Mouse (Mus musculus): ENCODE measurements at regions not wholly inside any gene's neighbourhood (a gene's known extent, or its start where the extent isn't known, plus 50 kb on each side); places are given as distances from the start of the nearest gene placed in this dataset.

GRCm38 (mm10) chr10:91284259-91284658, 103.1 kb upstream of the Tmpo start:
- H3K9ac ChIP-seq = no peak overlapping the region
- WGBS (ENCODE audit: insufficient replicate concordance) = 76% methylated on average over 9 of the region's 9 CpGs
- no peak for ATAC-seq
- no peak overlapping the region for H3K4me2 ChIP-seq
- H3K27ac ChIP-seq = no peak overlapping the region
- no peaks in the 10 kb centered on the region for H3K27me3 ChIP-seq (replicated peaks)
- no peaks in the 10 kb centered on the region for H3K36me3 ChIP-seq
- no peak overlapping the region for H3K4me3 ChIP-seq
- no peaks in the 10 kb centered on the region for H3K4me1 ChIP-seq
- no peaks in the 10 kb centered on the region for H3K9me3 ChIP-seq (replicated peaks)

GRCm38 (mm10) chr10:91270955-91271741, 90.0 kb upstream of the Tmpo start:
- peak overlapping the region; percentile 67 for H3K4me2 ChIP-seq
- no peaks in the 10 kb centered on the region for H3K36me3 ChIP-seq
- WGBS (ENCODE audit: insufficient replicate concordance) = 8% methylated on average over 14 of the region's 14 CpGs
- no peak overlapping the region for H3K27ac ChIP-seq
- H3K4me1 ChIP-seq = peaks cover 18% of the 10 kb centered on the region
- H3K4me3 ChIP-seq = peak overlapping the region; percentile 41
- no peaks in the 10 kb centered on the region for H3K27me3 ChIP-seq (replicated peaks)
- H3K9ac ChIP-seq = 0 out of 2 replicates have a peak overlapping the region, but pooled peaks have one; percentile 42
- peak; percentile 65; the same call in 1 of the 2 replicates for ATAC-seq
- H3K9me3 ChIP-seq (replicated peaks) = no peaks in the 10 kb centered on the region

- Histone ChIP-seq H3K4me3 (peak overlapping the region; percentile 41), H3K36me3 (no peaks in the 10 kb centered on the region), H3K4me1 (peaks cover 18% of the 10 kb centered on the region), H3K27ac (no peak overlapping the region), H3K9me3 (replicated peaks) (no peaks in the 10 kb centered on the region), H3K4me2 (peak overlapping the region; percentile 67), H3K27me3 (replicated peaks) (no peaks in the 10 kb centered on the region), H3K9ac (peak overlapping the region; percentile 42)
- WGBS (ENCODE audit: insufficient replicate concordance) = 11% methylated on average over 14 of the region's 14 CpGs
- ATAC-seq = peak; percentile 85
These were observed 89.3 kb upstream of the Tmpo start for GRCm38 (mm10) chr10:91270268-91270954.

- ATAC-seq = no peak
- Histone ChIP-seq H3K36me3 (no peaks in the 10 kb centered on the region), H3K9me3 (replicated peaks) (no peaks in the 10 kb centered on the region), H3K9ac (no peak overlapping the region), H3K27ac (no peak overlapping the region), H3K4me1 (peaks cover 18% of the 10 kb centered on the region), H3K4me3 (no peak overlapping the region), H3K27me3 (replicated peaks) (no peaks in the 10 kb centered on the region), H3K4me2 (no peak overlapping the region)
- WGBS (ENCODE audit: insufficient replicate concordance) = 75% methylated on average over 6 of the region's 6 CpGs
These were observed 86.8 kb upstream of the Tmpo start for GRCm38 (mm10) chr10:91267886-91268285.

- 83% methylated on average over 10 of the region's 10 CpGs for WGBS (ENCODE audit: insufficient replicate concordance)
These were observed 79.3 kb upstream of the Tmpo start for GRCm38 (mm10) chr10:91260416-91260815.

GRCm38 (mm10) chr10:91249681-91250195, 68.6 kb upstream of the Tmpo start:
- Histone ChIP-seq H3K27ac (no peak overlapping the region), H3K4me3 (no peak overlapping the region), H3K9me3 (replicated peaks) (no peaks in the 10 kb centered on the region), H3K4me1 (no peaks in the 10 kb centered on the region), H3K9ac (no peak overlapping the region), H3K27me3 (replicated peaks) (no peaks in the 10 kb centered on the region), H3K36me3 (no peaks in the 10 kb centered on the region), H3K4me2 (peak overlapping the region; percentile 24; the same call in 1 of the 2 replicates)
- no peak for ATAC-seq
- 62% methylated on average over 18 of the region's 18 CpGs for WGBS (ENCODE audit: insufficient replicate concordance)

More at GRCm38 (mm10) chr10:91260416-91260815, 79.3 kb upstream of the Tmpo start:
- Histone ChIP-seq H3K9ac (no peak overlapping the region), H3K27me3 (replicated peaks) (no peaks in the 10 kb centered on the region), H3K9me3 (replicated peaks) (no peaks in the 10 kb centered on the region), H3K4me1 (no peaks in the 10 kb centered on the region), H3K27ac (no peak overlapping the region), H3K4me2 (no peak overlapping the region), H3K36me3 (no peaks in the 10 kb centered on the region), H3K4me3 (no peak overlapping the region)
- ATAC-seq = no peak

- 59% methylated on average over 3 of the region's 3 CpGs for WGBS (ENCODE audit: insufficient replicate concordance)
These were observed 63.2 kb upstream of the Tmpo start for GRCm38 (mm10) chr10:91244297-91244696.

GRCm38 (mm10) chr10:91242491-91243046, 61.5 kb upstream of the Tmpo start:
- Histone ChIP-seq H3K4me1 (no peaks in the 10 kb centered on the region), H3K27ac (no peak overlapping the region), H3K36me3 (no peaks in the 10 kb centered on the region), H3K4me2 (no peak overlapping the region), H3K4me3 (no peak overlapping the region), H3K9ac (no peak overlapping the region), H3K27me3 (replicated peaks) (no peaks in the 10 kb centered on the region), H3K9me3 (replicated peaks) (no peaks in the 10 kb centered on the region)
- 56% methylated on average over 5 of the region's 5 CpGs for WGBS (ENCODE audit: insufficient replicate concordance)
- ATAC-seq = no peak

More at GRCm38 (mm10) chr10:91244297-91244696, 63.2 kb upstream of the Tmpo start:
- Histone ChIP-seq H3K4me2 (no peak overlapping the region), H3K4me1 (no peaks in the 10 kb centered on the region), H3K9ac (no peak overlapping the region), H3K36me3 (no peaks in the 10 kb centered on the region), H3K9me3 (replicated peaks) (no peaks in the 10 kb centered on the region), H3K27ac (no peak overlapping the region), H3K4me3 (no peak overlapping the region), H3K27me3 (replicated peaks) (no peaks in the 10 kb centered on the region)
- no peak for ATAC-seq

GRCm38 (mm10) chr10:91241611-91242005, 60.5 kb upstream of the Tmpo start:
- no peak overlapping the region for H3K27ac ChIP-seq
- WGBS (ENCODE audit: insufficient replicate concordance) = 56% methylated on average over 7 of the region's 7 CpGs
- H3K4me2 ChIP-seq = no peak overlapping the region
- H3K36me3 ChIP-seq = no peaks in the 10 kb centered on the region
- no peak for ATAC-seq
- no peaks in the 10 kb centered on the region for H3K4me1 ChIP-seq
- H3K27me3 ChIP-seq (replicated peaks) = no peaks in the 10 kb centered on the region
- H3K4me3 ChIP-seq = no peak overlapping the region
- H3K9ac ChIP-seq = no peak overlapping the region
- no peaks in the 10 kb centered on the region for H3K9me3 ChIP-seq (replicated peaks)

GRCm38 (mm10) chr10:91240856-91241610, 59.9 kb upstream of the Tmpo start:
- ATAC-seq = no peak
- H3K4me3 ChIP-seq = no peak overlapping the region
- no peak overlapping the region for H3K27ac ChIP-seq
- H3K4me2 ChIP-seq = no peak overlapping the region
- no peak overlapping the region for H3K9ac ChIP-seq
- no peaks in the 10 kb centered on the region for H3K36me3 ChIP-seq
- H3K9me3 ChIP-seq (replicated peaks) = no peaks in the 10 kb centered on the region
- H3K4me1 ChIP-seq = no peaks in the 10 kb centered on the region
- no peaks in the 10 kb centered on the region for H3K27me3 ChIP-seq (replicated peaks)
- 69% methylated on average over 10 of the region's 10 CpGs for WGBS (ENCODE audit: insufficient replicate concordance)

- Histone ChIP-seq H3K27me3 (replicated peaks) (no peaks in the 10 kb centered on the region), H3K4me2 (no peak overlapping the region), H3K27ac (no peak overlapping the region), H3K4me3 (no peak overlapping the region), H3K4me1 (no peaks in the 10 kb centered on the region), H3K9me3 (replicated peaks) (no peaks in the 10 kb centered on the region), H3K36me3 (no peaks in the 10 kb centered on the region), H3K9ac (no peak overlapping the region)
- 49% methylated on average over 7 of the region's 7 CpGs for WGBS (ENCODE audit: insufficient replicate concordance)
- ATAC-seq = no peak
These were observed 59.2 kb upstream of the Tmpo start for GRCm38 (mm10) chr10:91240320-91240719.

Data from liver, embryonic 12.5 days (tissue).